Mouse (Mus musculus): ENCODE measurements around the gene Cdc42ep2. TPM values are rescaled to one million over a fixed set of nuclear protein-coding genes. Genes with fewer than 3 reads are reported as not detected.

Gene Cdc42ep2
- polyA plus RNA-seq, 1 experiment from 2014 or later = 12.3 TPM

- H3K36me3 ChIP-seq (ENCODE audit: control insufficient read depth, insufficient read depth, low read length) = peaks cover 62% of the 10 kb centered on the region
- 89% methylated on average over 6 of the region's 6 CpGs for WGBS
These were observed 56.5 kb downstream of the Cdc42ep2 start for GRCm38 (mm10) chr19:5868096-5868495.

More at GRCm38 (mm10) chr19:5868096-5868495, 56.5 kb downstream of the Cdc42ep2 start:
- no peak overlapping the region for H3K27ac ChIP-seq (replicated peaks; ENCODE audit: low read depth, low read length)
- H3K27me3 ChIP-seq (ENCODE audit: control insufficient read depth, insufficient read depth, low read length) = no peaks in the 10 kb centered on the region
- H3K9me3 ChIP-seq (ENCODE audit: control insufficient read depth, low read length) = no peaks in the 10 kb centered on the region
- no peak for ATAC-seq (ENCODE audit: low FRiP score, low TSS enrichment)
- no peak overlapping the region for H3K9ac ChIP-seq (replicated peaks; ENCODE audit: low read length)
- no peaks in the 10 kb centered on the region for H3K4me1 ChIP-seq (ENCODE audit: control insufficient read depth, insufficient read depth, low read length)
- no peak overlapping the region for H3K4me3 ChIP-seq (replicated peaks; ENCODE audit: low read depth, low read length)
- H3K4me2 ChIP-seq (ENCODE audit: low read length) = no peak overlapping the region
- DNase-seq = no peak

Other genes with a start within 250 kb of the Cdc42ep2 start
- gene Map3k11, start 236.1 kb downstream of the Cdc42ep2 start, polyA plus RNA-seq (2014; fragmentation: Nextera tagmentation; extraction: Ambion mirVana) = 6.8 and 12.1 TPM in 2 replicates
- 33.6 and 34.4 TPM in 2 replicates for gene Pcnx3, start 235.9 kb downstream of the Cdc42ep2 start, polyA plus RNA-seq (2014; fragmentation: Nextera tagmentation; extraction: Ambion mirVana)
- 0.21 and 0.28 TPM in 2 replicates for gene Kcnk7, start 220.4 kb downstream of the Cdc42ep2 start, polyA plus RNA-seq (2014; fragmentation: Nextera tagmentation; extraction: Ambion mirVana)
- 12.4 and 14.3 TPM in 2 replicates for gene Ehbp1l1, start 198.5 kb downstream of the Cdc42ep2 start, polyA plus RNA-seq (2014; fragmentation: Nextera tagmentation; extraction: Ambion mirVana)
- gene Fam89b, start 195.2 kb downstream of the Cdc42ep2 start, polyA plus RNA-seq (2014; fragmentation: Nextera tagmentation; extraction: Ambion mirVana) = 154 and 169 TPM in 2 replicates
- gene Ltbp3, start 183.9 kb downstream of the Cdc42ep2 start, polyA plus RNA-seq (2014; fragmentation: Nextera tagmentation; extraction: Ambion mirVana) = 10.1 and 10.5 TPM in 2 replicates
- 73.5 and 78.2 TPM in 2 replicates for gene Scyl1, start 153.4 kb downstream of the Cdc42ep2 start, polyA plus RNA-seq (2014; fragmentation: Nextera tagmentation; extraction: Ambion mirVana)
- 8.3 and 12.2 TPM in 2 replicates for gene Frmd8, start 49.5 kb downstream of the Cdc42ep2 start, polyA plus RNA-seq (2014; fragmentation: Nextera tagmentation; extraction: Ambion mirVana)
- 0.73 and 1.2 TPM in 2 replicates for gene Slc25a45, start 47.0 kb downstream of the Cdc42ep2 start, polyA plus RNA-seq (2014; fragmentation: Nextera tagmentation; extraction: Ambion mirVana)
- 9.9 and 10.8 TPM in 2 replicates for gene Tigd3, start 30.7 kb downstream of the Cdc42ep2 start, polyA plus RNA-seq (2014; fragmentation: Nextera tagmentation; extraction: Ambion mirVana)
- gene Dpf2, start 11.8 kb downstream of the Cdc42ep2 start, polyA plus RNA-seq (2014; fragmentation: Nextera tagmentation; extraction: Ambion mirVana) = 96.6 and 108 TPM in 2 replicates
- gene Pola2, start 39.4 kb upstream of the Cdc42ep2 start, polyA plus RNA-seq (2014; fragmentation: Nextera tagmentation; extraction: Ambion mirVana) = 17.6 and 23.4 TPM in 2 replicates
- not detected in 2 replicates for gene Slc22a20, start 61.3 kb upstream of the Cdc42ep2 start, polyA plus RNA-seq (2014; fragmentation: Nextera tagmentation; extraction: Ambion mirVana)
- gene Capn1, start 91.1 kb upstream of the Cdc42ep2 start, polyA plus RNA-seq (2014; fragmentation: Nextera tagmentation; extraction: Ambion mirVana) = 2.4 and 2.6 TPM in 2 replicates
- 28.8 and 33.6 TPM in 2 replicates for gene Syvn1, start 121.8 kb upstream of the Cdc42ep2 start, polyA plus RNA-seq (2014; fragmentation: Nextera tagmentation; extraction: Ambion mirVana)
- 72.9 and 73.0 TPM in 2 replicates for gene Mrpl49, start 133.0 kb upstream of the Cdc42ep2 start, polyA plus RNA-seq (2014; fragmentation: Nextera tagmentation; extraction: Ambion mirVana)
- gene Fau, start 133.0 kb upstream of the Cdc42ep2 start, polyA plus RNA-seq (2014; fragmentation: Nextera tagmentation; extraction: Ambion mirVana) = 602 and 698 TPM in 2 replicates
- gene Znhit2, start 136.4 kb upstream of the Cdc42ep2 start, polyA plus RNA-seq (2014; fragmentation: Nextera tagmentation; extraction: Ambion mirVana) = 32.4 and 37.9 TPM in 2 replicates
- gene Tm7sf2, start 143.6 kb upstream of the Cdc42ep2 start, polyA plus RNA-seq (2014; fragmentation: Nextera tagmentation; extraction: Ambion mirVana) = 43.7 and 57.6 TPM in 2 replicates
- 86.1 and 86.7 TPM in 2 replicates for gene Vps51, start 152.4 kb upstream of the Cdc42ep2 start, polyA plus RNA-seq (2014; fragmentation: Nextera tagmentation; extraction: Ambion mirVana)
- not detected in 2 replicates for gene Tmem262, start 155.2 kb upstream of the Cdc42ep2 start, polyA plus RNA-seq (2014; fragmentation: Nextera tagmentation; extraction: Ambion mirVana)
- gene Gm28374, start 157.4 kb upstream of the Cdc42ep2 start, polyA plus RNA-seq (2014; fragmentation: Nextera tagmentation; extraction: Ambion mirVana) = 0.92 and 1.6 TPM in 2 replicates
- gene Zfpl1, start 160.1 kb upstream of the Cdc42ep2 start, polyA plus RNA-seq (2014; fragmentation: Nextera tagmentation; extraction: Ambion mirVana) = 85.5 and 90.6 TPM in 2 replicates
- gene Cdca5, start 160.2 kb upstream of the Cdc42ep2 start, polyA plus RNA-seq (2014; fragmentation: Nextera tagmentation; extraction: Ambion mirVana) = 4.7 and 8.6 TPM in 2 replicates
- gene AC131692.1, start 169.6 kb upstream of the Cdc42ep2 start, polyA plus RNA-seq (2014; fragmentation: Nextera tagmentation; extraction: Ambion mirVana) = not detected in 2 replicates
- gene Naaladl1, start 181.0 kb upstream of the Cdc42ep2 start, polyA plus RNA-seq (2014; fragmentation: Nextera tagmentation; extraction: Ambion mirVana) = 0.31 and 0.49 TPM in 2 replicates
- gene Sac3d1, start 193.8 kb upstream of the Cdc42ep2 start, polyA plus RNA-seq (2014; fragmentation: Nextera tagmentation; extraction: Ambion mirVana) = 45.8 and 56.6 TPM in 2 replicates
- gene Snx15, start 203.5 kb upstream of the Cdc42ep2 start, polyA plus RNA-seq (2014; fragmentation: Nextera tagmentation; extraction: Ambion mirVana) = 49.8 and 67.4 TPM in 2 replicates
- 0.25 TPM in 1 of 2 replicates, not detected in the other for gene Batf2, start 216.2 kb upstream of the Cdc42ep2 start, polyA plus RNA-seq (2014; fragmentation: Nextera tagmentation; extraction: Ambion mirVana)
- 104 and 145 TPM in 2 replicates for gene Arl2, start 216.7 kb upstream of the Cdc42ep2 start, polyA plus RNA-seq (2014; fragmentation: Nextera tagmentation; extraction: Ambion mirVana)

Measured in midbrain, embryonic 14.5 days (tissue).